In genomic region chr3:152209177-152209966, GRCm38 (mm10) we compare ENCODE assay signal across 7 mouse cellular contexts. TPM values are rescaled to one million over a fixed set of nuclear protein-coding genes. Genes with fewer than 3 reads are reported as not detected.
DNase-seq lines count a peak whose midpoint lies in the region; ATAC-seq and TF ChIP-seq lines count a peak whose summit lies in the region.

No protein-coding gene starts in this region.

- intact Hi-C loops in left cerebral cortex, postnatal 10 days (cut with DNase I), result no loop called here

- H3K27me3 ChIP-seq in heart, embryonic 14.5 days (ENCODE audit: control insufficient read depth, insufficient read depth, low read length), result no peaks in the 10 kb centered on the region
- H3K27me3 ChIP-seq in liver, adult 2 months (ENCODE audit: control insufficient read depth, insufficient read depth, low read length), result no peaks in the 10 kb centered on the region

- peaks cover 27% of the 10 kb centered on the region for H3K79me2 ChIP-seq in liver, adult 2 months (ENCODE audit: control insufficient read depth, insufficient read depth, low read length)

- WGBS in heart, embryonic 14.5 days, result 3% methylated on average over 25 of the region's 25 CpGs
- 2% methylated on average over 25 of the region's 25 CpGs for WGBS in liver, adult 2 months

- TF ChIP-seq CTCF in liver, adult 2 months (IDR thresholded peaks at IDR 0.05; ENCODE audit: low read depth, low read length), result no peak

- no peaks in the 10 kb centered on the region for H3K9me3 ChIP-seq in heart, embryonic 14.5 days (ENCODE audit: control insufficient read depth, low read length)

- DNase-seq in urinary bladder, postnatal 25 days (ENCODE audit: low spot score), result peak; percentile 33
- DNase-seq in urinary bladder, adult 2 months (ENCODE audit: low spot score), result no peak
- DNase-seq in c-Kit-negative CD71-positive TER-119-positive erythroid progenitor cells, embryonic 14.5 days (ENCODE audit: low read depth, low spot score), result peak; percentile 38
- DNase-seq in liver, adult 2 months (ENCODE audit: extremely low read depth, low read depth, low spot score), result peak; percentile 74
- peak; percentile 10 to 54 for DNase-seq in monocyte, adult 2 months (ENCODE audit: low read depth in 1 of 2, low spot score in 2 of 2)
- DNase-seq in left cerebral cortex, postnatal 10 days (ENCODE audit: extremely low spot score in 1 of 2, low spot score in 2 of 2), result no peak

- H3K4me1 ChIP-seq in heart, embryonic 14.5 days (ENCODE audit: control insufficient read depth in 2 of 2, insufficient read depth in 2 of 2, low read length in 2 of 2), result peaks cover 6 to 26% of the 10 kb centered on the region in 2 experiments
- peaks cover 17% of the 10 kb centered on the region for H3K4me1 ChIP-seq in liver, adult 2 months (ENCODE audit: control insufficient read depth, insufficient read depth, low read length)

- TF ChIP-seq POLR2A in liver, adult 2 months (IDR thresholded peaks at IDR 0.05; ENCODE audit: extremely low read depth, insufficient read depth, low read length), result no peak

- peak overlapping the region; percentile 96 to 98 for H3K4me3 ChIP-seq in heart, embryonic 14.5 days (ENCODE audit: control insufficient read depth in 1 of 2, insufficient read depth in 1 of 2, low read depth in 1 of 2, low read length in 2 of 2)
- H3K4me3 ChIP-seq in liver, adult 2 months (ENCODE audit: insufficient read depth, low read depth, low read length), result peak overlapping the region; percentile 91

- peak overlapping the region; percentile 100 for H3K9ac ChIP-seq in heart, embryonic 14.5 days (ENCODE audit: low read length)
- peak overlapping the region; percentile 98 for H3K9ac ChIP-seq in liver, adult 2 months (ENCODE audit: low read depth, low read length)

- H3K36me3 ChIP-seq in heart, embryonic 14.5 days (ENCODE audit: control insufficient read depth, insufficient read depth, low read length), result peaks cover 8% of the 10 kb centered on the region; the same call in 1 of the 2 replicates
- H3K36me3 ChIP-seq in liver, adult 2 months (ENCODE audit: control insufficient read depth, insufficient read depth, low read length), result no peaks in the 10 kb centered on the region

- 0 out of 2 replicates have a peak, but pooled peaks have one; percentile 3 for ATAC-seq in heart, embryonic 14.5 days (ENCODE audit: insufficient number of reproducible peaks, insufficient read depth, low FRiP score, low read depth)

- H3K27ac ChIP-seq in heart, embryonic 14.5 days (replicated peaks in 1 of 2; ENCODE audit: control insufficient read depth in 1 of 2, insufficient read depth in 1 of 2, low read depth in 2 of 2, low read length in 2 of 2), result peak overlapping the region; percentile 98 to 99
- H3K27ac ChIP-seq in liver, adult 2 months (replicated peaks; ENCODE audit: insufficient read depth, low read depth, low read length), result peak overlapping the region; percentile 98

- peak overlapping the region; percentile 94 for H3K4me2 ChIP-seq in heart, embryonic 14.5 days (ENCODE audit: low read length)

RNA-seq across cellular contexts. Expression of gene Dnajb4, which starts 0.7 kb away (rescaled TPM):
- polyA plus RNA-seq in urinary bladder, adult 2 months (2012; rRNA removed), result 38.7 and 39.3 TPM in 2 replicates
- 46.2 and 47.9 TPM in 2 replicates for polyA plus RNA-seq in heart, embryonic 14.5 days (2014; fragmentation: Nextera tagmentation; extraction: Ambion mirVana)
- total RNA-seq in liver, adult 2 months (2014; rRNA removed), result 22.4 and 23.0 TPM in 2 replicates
- 5.3 and 6.3 TPM in 2 replicates for polyA plus RNA-seq in liver, adult 2 months (2012; rRNA removed)
- 10 to 100 TPM; 47.4 to 51.2 TPM for total RNA-seq in left cerebral cortex, postnatal 10 days (2021)

RNA-seq across cellular contexts. Expression of gene Fubp1, which starts 0.8 kb away (rescaled TPM):
- polyA plus RNA-seq in urinary bladder, adult 2 months (2012; rRNA removed), result 57.6 and 74.3 TPM in 2 replicates
- polyA plus RNA-seq in heart, embryonic 14.5 days (2014; fragmentation: Nextera tagmentation; extraction: Ambion mirVana), result 113 and 117 TPM in 2 replicates
- total RNA-seq in liver, adult 2 months (2014; rRNA removed), result 61.9 and 71.5 TPM in 2 replicates
- polyA plus RNA-seq in liver, adult 2 months (2012; rRNA removed), result 17.5 and 28.1 TPM in 2 replicates
- total RNA-seq in left cerebral cortex, postnatal 10 days (2021), result 100 to 1,000 TPM; 125 to 129 TPM

RNA-seq across cellular contexts. Expression of gene Gipc2, which starts 43.3 kb away (rescaled TPM):
- polyA plus RNA-seq in urinary bladder, adult 2 months (2012; rRNA removed), result 3.3 and 4.9 TPM in 2 replicates
- polyA plus RNA-seq in heart, embryonic 14.5 days (2014; fragmentation: Nextera tagmentation; extraction: Ambion mirVana), result 2.9 and 4.1 TPM in 2 replicates
- 0.34 and 0.46 TPM in 2 replicates for total RNA-seq in liver, adult 2 months (2014; rRNA removed)
- 0.05 and 0.22 TPM in 2 replicates for polyA plus RNA-seq in liver, adult 2 months (2012; rRNA removed)
- 1 to 10 TPM; 3.6 to 4.0 TPM for total RNA-seq in left cerebral cortex, postnatal 10 days (2021)

RNA-seq across cellular contexts. Expression of gene Nexn, which starts 56.8 kb away (rescaled TPM):
- 12.7 and 38.4 TPM in 2 replicates for polyA plus RNA-seq in urinary bladder, adult 2 months (2012; rRNA removed)
- 238 and 249 TPM in 2 replicates for polyA plus RNA-seq in heart, embryonic 14.5 days (2014; fragmentation: Nextera tagmentation; extraction: Ambion mirVana)
- 0.20 and 0.28 TPM in 2 replicates for total RNA-seq in liver, adult 2 months (2014; rRNA removed)
- not detected in 2 replicates for polyA plus RNA-seq in liver, adult 2 months (2012; rRNA removed)
- 1 to 10 TPM; 2.8 to 3.8 TPM for total RNA-seq in left cerebral cortex, postnatal 10 days (2021)

Comparison
In these comparisons a context has a peak if more than half of its experiments do, and no peak if none do; other contexts are left out.
1. DNase-seq: peak in urinary bladder, postnatal 25 days (single experiment), c-Kit-negative CD71-positive TER-119-positive erythroid progenitor cells, embryonic 14.5 days (single experiment), liver, adult 2 months (single experiment) and monocyte, adult 2 months (2 of 2); none in urinary bladder, adult 2 months (single experiment) and left cerebral cortex, postnatal 10 days (0 of 2).